Mouse (Mus musculus): ENCODE results near the gene Exoc7. TPM values are rescaled to one million over a fixed set of nuclear protein-coding genes. Genes with fewer than 3 reads are reported as not detected.

Exoc7 gene
- polyA plus RNA-seq, 1 experiment from 2014 or later, result 56.5 TPM

DNA sequence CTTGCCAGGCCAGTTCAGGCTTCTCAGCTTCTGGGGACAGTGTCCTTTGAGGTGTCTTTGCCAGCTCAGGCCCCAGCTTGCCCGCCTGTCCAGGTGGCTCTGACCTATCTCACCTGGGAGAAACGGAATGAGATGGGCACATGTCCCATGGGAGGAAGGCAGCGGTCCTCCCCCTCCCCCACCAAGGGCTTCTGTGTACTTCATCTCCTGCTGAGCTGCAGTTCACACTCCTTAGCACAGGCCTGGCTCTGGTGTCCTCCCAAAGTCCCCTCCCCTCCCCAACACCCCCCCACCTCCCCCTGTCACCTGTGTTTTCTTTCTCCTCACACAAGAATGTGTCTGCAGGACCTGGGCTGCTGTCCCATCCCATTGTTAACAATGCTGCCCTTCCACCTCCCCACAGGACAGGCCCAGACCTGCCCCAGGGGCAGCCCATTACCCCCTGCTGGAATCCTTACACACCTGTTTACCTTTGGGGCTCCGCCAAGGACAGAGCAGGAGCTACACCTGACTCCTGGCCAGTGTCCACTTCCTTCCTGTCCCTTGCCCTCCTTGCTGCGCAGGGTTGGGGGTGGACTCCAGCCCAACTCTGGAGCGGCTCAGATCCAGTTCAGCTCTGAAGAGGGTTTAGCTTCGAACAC lies 20.1 kb upstream of the Exoc7 start:
- WGBS, result 74% methylated on average over 7 of the region's 7 CpGs
- Histone ChIP-seq H3K4me3 (replicated peaks; ENCODE audit: low read depth, low read length) (no peak overlapping the region), H3K4me1 (replicated peaks; ENCODE audit: insufficient read depth, low read length) (peaks cover 17% of the 10 kb centered on the region; the same call in 1 of the 2 replicates), H3K9ac (ENCODE audit: low read depth, low read length) (no peak overlapping the region), H3K27ac (no peak overlapping the region), H3K4me2 (ENCODE audit: low read length) (no peak overlapping the region), H3K36me3 (ENCODE audit: insufficient read depth, low read length) (no peaks in the 10 kb centered on the region), H3K27me3 (ENCODE audit: insufficient read depth, low read length) (no peaks in the 10 kb centered on the region), H3K9me3 (replicated peaks; ENCODE audit: low read length) (no peaks in the 10 kb centered on the region)
- ATAC-seq (replicated peaks; ENCODE audit: low FRiP score, low read depth) (no peak), DNase-seq (ENCODE audit: low spot score) (no peak)
- no peak for TF ChIP-seq CTCF (IDR thresholded peaks at IDR 0.05; ENCODE audit: low read depth)

DNA sequence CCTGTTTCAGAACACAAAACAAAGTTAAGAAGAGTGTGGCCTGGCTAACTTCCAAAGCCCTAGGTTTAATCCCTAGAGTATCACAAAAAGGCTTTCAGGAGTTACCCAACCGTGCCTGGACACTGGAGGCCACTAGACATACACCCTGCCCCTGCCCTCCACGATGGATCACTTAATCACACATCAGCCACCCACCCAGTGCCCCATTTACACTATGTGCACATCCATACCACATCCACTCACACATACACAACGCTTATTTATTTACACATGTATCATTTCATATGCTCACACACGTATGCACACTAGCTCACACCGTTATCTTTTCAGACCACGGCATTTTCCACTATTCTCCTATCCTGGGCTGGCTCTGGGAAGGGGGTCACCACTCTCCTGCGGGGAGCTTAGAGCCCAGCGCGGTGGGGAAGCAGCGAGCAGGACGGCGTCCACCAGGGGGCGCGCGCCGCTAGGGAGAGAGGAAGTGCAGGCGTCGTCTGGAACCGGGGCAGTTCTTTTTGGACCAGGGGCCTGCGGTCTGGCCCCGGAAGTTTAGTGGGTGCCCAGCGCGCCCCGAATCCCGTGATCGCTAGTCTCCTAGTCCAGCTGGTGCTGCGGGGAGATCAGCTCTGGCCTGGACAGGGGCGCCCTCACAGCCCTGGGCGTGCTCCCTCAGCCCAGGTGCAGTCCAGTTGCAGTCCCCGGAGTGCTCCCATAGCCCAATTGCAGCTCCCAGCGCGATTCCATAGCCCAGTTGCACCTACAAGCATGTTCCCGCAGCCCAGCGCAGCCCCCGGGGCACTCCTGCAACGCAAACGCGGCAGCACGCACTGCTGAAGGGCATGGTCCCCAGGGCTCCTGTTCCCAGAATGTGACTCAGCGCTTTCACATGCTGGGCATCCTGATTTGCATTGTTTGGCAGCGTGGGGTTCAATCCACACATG lies 12.0 kb upstream of the Exoc7 start:
- H3K9ac ChIP-seq (ENCODE audit: low read depth, low read length), result peak overlapping the region; percentile 40
- 0 out of 2 replicates have a peak, but pooled peaks cover 5% of the 10 kb centered on the region for H3K4me1 ChIP-seq (replicated peaks; ENCODE audit: insufficient read depth, low read length)
- H3K36me3 ChIP-seq (ENCODE audit: insufficient read depth, low read length), result no peaks in the 10 kb centered on the region
- no peaks in the 10 kb centered on the region for H3K27me3 ChIP-seq (ENCODE audit: insufficient read depth, low read length)
- WGBS, result 2% methylated on average over 41 of the region's 41 CpGs
- TF ChIP-seq CTCF (IDR thresholded peaks at IDR 0.05; ENCODE audit: low read depth), result peak; percentile 99
- H3K4me3 ChIP-seq (replicated peaks; ENCODE audit: low read depth, low read length), result peak overlapping the region; percentile 37
- peak overlapping the region; percentile 94 for H3K4me2 ChIP-seq (ENCODE audit: low read length)
- peak; percentile 90 for DNase-seq (ENCODE audit: low spot score)
- peak; percentile 60 for ATAC-seq (replicated peaks; ENCODE audit: low FRiP score, low read depth)
- no peak overlapping the region for H3K27ac ChIP-seq
- H3K9me3 ChIP-seq (replicated peaks; ENCODE audit: low read length), result no peaks in the 10 kb centered on the region

DNA sequence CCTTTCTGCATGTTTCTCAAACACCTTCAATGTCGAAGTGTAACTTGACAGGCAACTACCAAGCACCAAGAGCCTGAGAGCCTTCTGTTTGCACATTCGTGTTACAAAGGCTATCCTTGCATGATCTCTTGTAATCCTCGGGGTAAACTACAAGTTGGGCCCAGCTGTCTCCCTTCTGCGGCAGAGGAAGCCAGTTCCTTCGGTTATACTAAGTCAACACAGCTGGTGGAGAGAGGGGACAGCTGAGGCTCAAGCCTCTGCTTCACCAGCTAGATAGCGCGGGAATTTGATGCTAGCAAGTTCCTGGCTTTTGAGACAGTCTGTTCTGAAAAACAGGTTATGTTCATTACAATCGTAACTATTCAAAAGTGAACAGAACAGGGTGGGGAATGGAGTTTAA lies 5.3 kb upstream of the Exoc7 start:
- 38% methylated on average over 8 of the region's 8 CpGs for WGBS
- no peaks in the 10 kb centered on the region for H3K27me3 ChIP-seq (ENCODE audit: insufficient read depth, low read length)
- no peak overlapping the region for H3K4me3 ChIP-seq (replicated peaks; ENCODE audit: low read depth, low read length)
- no peak overlapping the region for H3K9ac ChIP-seq (ENCODE audit: low read depth, low read length)
- no peak overlapping the region for H3K4me2 ChIP-seq (ENCODE audit: low read length)
- H3K27ac ChIP-seq, result no peak overlapping the region
- H3K36me3 ChIP-seq (ENCODE audit: insufficient read depth, low read length), result no peaks in the 10 kb centered on the region
- H3K4me1 ChIP-seq (replicated peaks; ENCODE audit: insufficient read depth, low read length), result no peaks in the 10 kb centered on the region
- peak; percentile 79 for DNase-seq (ENCODE audit: low spot score)
- no peak for ATAC-seq (replicated peaks; ENCODE audit: low FRiP score, low read depth)
- TF ChIP-seq CTCF (IDR thresholded peaks at IDR 0.05; ENCODE audit: low read depth), result no peak
- no peaks in the 10 kb centered on the region for H3K9me3 ChIP-seq (replicated peaks; ENCODE audit: low read length)

GRCm38 (mm10) chr11:116311169-116311568 lies 4.1 kb upstream of the Exoc7 start:
- Histone ChIP-seq H3K9ac (ENCODE audit: low read depth, low read length) (no peak overlapping the region), H3K27ac (no peak overlapping the region), H3K9me3 (replicated peaks; ENCODE audit: low read length) (no peaks in the 10 kb centered on the region), H3K4me3 (replicated peaks; ENCODE audit: low read depth, low read length) (no peak overlapping the region), H3K4me2 (ENCODE audit: low read length) (no peak overlapping the region), H3K4me1 (replicated peaks; ENCODE audit: insufficient read depth, low read length) (0 out of 2 replicates have a peak, but pooled peaks cover under 1% of the 10 kb centered on the region), H3K27me3 (ENCODE audit: insufficient read depth, low read length) (no peaks in the 10 kb centered on the region), H3K36me3 (ENCODE audit: insufficient read depth, low read length) (no peaks in the 10 kb centered on the region)
- no peak for DNase-seq (ENCODE audit: low spot score)
- ATAC-seq (replicated peaks; ENCODE audit: low FRiP score, low read depth), result no peak
- WGBS, result 43% methylated on average over 8 of the region's 8 CpGs
- no peak for TF ChIP-seq CTCF (IDR thresholded peaks at IDR 0.05; ENCODE audit: low read depth)

DNA sequence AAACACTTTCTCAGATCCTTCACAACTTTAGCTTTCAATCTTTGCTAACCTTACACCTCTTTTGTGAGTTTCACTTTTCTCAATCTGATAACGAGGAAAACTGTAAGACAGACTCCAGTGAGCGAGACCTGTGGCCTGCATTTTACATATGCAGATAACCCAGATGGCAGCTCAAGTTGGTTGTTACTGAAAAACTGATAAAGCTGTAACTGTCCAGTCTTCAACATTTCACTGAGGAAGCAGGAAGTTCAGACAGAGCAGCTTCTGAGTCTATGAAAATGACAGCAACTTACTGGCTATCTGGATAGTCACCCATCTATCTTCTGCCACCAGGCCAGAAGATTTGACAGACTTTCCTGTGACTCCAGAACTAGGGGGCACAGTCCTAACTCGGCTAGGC lies 2.6 kb upstream of the Exoc7 start:
- Histone ChIP-seq H3K4me3 (replicated peaks; ENCODE audit: low read depth, low read length) (no peak overlapping the region), H3K36me3 (ENCODE audit: insufficient read depth, low read length) (0 out of 2 replicates have a peak, but pooled peaks cover 4% of the 10 kb centered on the region), H3K4me2 (ENCODE audit: low read length) (no peak overlapping the region), H3K27ac (no peak overlapping the region), H3K27me3 (ENCODE audit: insufficient read depth, low read length) (no peaks in the 10 kb centered on the region), H3K9ac (ENCODE audit: low read depth, low read length) (no peak overlapping the region), H3K4me1 (replicated peaks; ENCODE audit: insufficient read depth, low read length) (0 out of 2 replicates have a peak, but pooled peaks cover 6% of the 10 kb centered on the region), H3K9me3 (replicated peaks; ENCODE audit: low read length) (no peaks in the 10 kb centered on the region)
- TF ChIP-seq CTCF (IDR thresholded peaks at IDR 0.05; ENCODE audit: low read depth), result no peak
- ATAC-seq (replicated peaks; ENCODE audit: low FRiP score, low read depth) (no peak), DNase-seq (ENCODE audit: low spot score) (no peak)
- 77% methylated on average over 3 of the region's 3 CpGs for WGBS

- TF ChIP-seq CTCF (IDR thresholded peaks at IDR 0.05; ENCODE audit: low read depth), result 0 out of 2 replicates have a peak, but pooled peaks have one; percentile 2
- Histone ChIP-seq H3K4me3 (replicated peaks; ENCODE audit: low read depth, low read length) (no peak overlapping the region), H3K27me3 (ENCODE audit: insufficient read depth, low read length) (no peaks in the 10 kb centered on the region), H3K4me1 (replicated peaks; ENCODE audit: insufficient read depth, low read length) (0 out of 2 replicates have a peak, but pooled peaks cover 6% of the 10 kb centered on the region), H3K9me3 (replicated peaks; ENCODE audit: low read length) (no peaks in the 10 kb centered on the region), H3K9ac (ENCODE audit: low read depth, low read length) (no peak overlapping the region), H3K4me2 (ENCODE audit: low read length) (no peak overlapping the region), H3K36me3 (ENCODE audit: insufficient read depth, low read length) (peaks cover 10% of the 10 kb centered on the region), H3K27ac (no peak overlapping the region)
- WGBS, result 93% methylated on average over 12 of the region's 12 CpGs
- no peak for DNase-seq (ENCODE audit: low spot score)
- ATAC-seq (replicated peaks; ENCODE audit: low FRiP score, low read depth), result no peak
Measured at GRCm38 (mm10) chr11:116307762-116308531, 914 bp upstream of the Exoc7 start.

Data from kidney, postnatal 0 days (tissue).